Mouse (Mus musculus): Measurements from ENCODE around the gene Fam149b. TPM values are rescaled to one million over a fixed set of nuclear protein-coding genes. Genes with fewer than 3 reads are reported as not detected.

The Fam149b gene
- total and polyA plus RNA-seq, 3 experiments: 16.1 to 25.8 TPM; not detected in 1

- peak; percentile 16 for DNase-seq (ENCODE audit: low read depth, low spot score)
- no peaks in the 10 kb centered on the region; a peak in 1 of 4 replicates for H3K36me3 ChIP-seq (ENCODE audit: control insufficient read depth in 1 of 2, insufficient read depth in 2 of 2, low read length in 2 of 2)
- no peaks in the 10 kb centered on the region for H3K79me2 ChIP-seq (ENCODE audit: control insufficient read depth, insufficient read depth, low read length, poor library complexity)
- peak; percentile 78 for TF ChIP-seq USF1 (IDR thresholded peaks at IDR 0.05; ENCODE audit: low read depth, low read length)
- TF ChIP-seq TAL1 (IDR thresholded peaks at IDR 0.05; ENCODE audit: low read length): no peak
- no peaks in the 10 kb centered on the region for H3K9me3 ChIP-seq (replicated peaks; ENCODE audit: insufficient read depth, low read length)
- no peaks in the 10 kb centered on the region for H3K27me3 ChIP-seq (ENCODE audit: control insufficient read depth in 1 of 2, insufficient read depth in 2 of 2, low read length in 2 of 2)
- no peaks in the 10 kb centered on the region for H3K4me1 ChIP-seq (ENCODE audit: control insufficient read depth in 1 of 2, insufficient read depth in 2 of 2, low read length in 2 of 2)
- no peak overlapping the region for H3K9ac ChIP-seq (ENCODE audit: control insufficient read depth, low read depth, low read length, poor library complexity, severe bottlenecking)
- no peak overlapping the region for H3K4me3 ChIP-seq (ENCODE audit: control insufficient read depth in 1 of 2, insufficient read depth in 1 of 2, low read depth in 2 of 2, low read length in 2 of 2)
- no peak overlapping the region for H3K27ac ChIP-seq (ENCODE audit: control insufficient read depth, low read depth, low read length)
These were observed 74.3 kb downstream of the Fam149b start for GRCm38 (mm10) chr14:20422257-20422656.

GRCm38 (mm10) chr14:20423046-20423445 lies 75.1 kb downstream of the Fam149b start:
- no peak for DNase-seq (ENCODE audit: low read depth, low spot score)
- Histone ChIP-seq H3K9ac (ENCODE audit: control insufficient read depth, low read depth, low read length, poor library complexity, severe bottlenecking) (no peak overlapping the region), H3K4me3 (ENCODE audit: control insufficient read depth in 1 of 2, insufficient read depth in 1 of 2, low read depth in 2 of 2, low read length in 2 of 2) (no peak overlapping the region), H3K27me3 (ENCODE audit: control insufficient read depth in 1 of 2, insufficient read depth in 2 of 2, low read length in 2 of 2) (no peaks in the 10 kb centered on the region), H3K79me2 (ENCODE audit: control insufficient read depth, insufficient read depth, low read length, poor library complexity) (no peaks in the 10 kb centered on the region), H3K9me3 (replicated peaks; ENCODE audit: insufficient read depth, low read length) (no peaks in the 10 kb centered on the region), H3K27ac (ENCODE audit: control insufficient read depth, low read depth, low read length) (no peak overlapping the region), H3K36me3 (ENCODE audit: control insufficient read depth in 1 of 2, insufficient read depth in 2 of 2, low read length in 2 of 2) (no peaks in the 10 kb centered on the region; a peak in 1 of 4 replicates), H3K4me1 (ENCODE audit: control insufficient read depth in 1 of 2, insufficient read depth in 2 of 2, low read length in 2 of 2) (no peaks in the 10 kb centered on the region)
- no peak for TF ChIP-seq TAL1 (IDR thresholded peaks at IDR 0.05; ENCODE audit: low read length)
- TF ChIP-seq TCF12 (IDR thresholded peaks at IDR 0.05; ENCODE audit: low read depth, low read length): no peak
- no peak for TF ChIP-seq UBTF (IDR thresholded peaks at IDR 0.05; ENCODE audit: borderline replicate concordance, insufficient read depth, low read depth, low read length)
- no peak for TF ChIP-seq RAD21 (IDR thresholded peaks at IDR 0.05; ENCODE audit: low read depth, low read length)
- no peak for TF ChIP-seq MAFK (IDR thresholded peaks at IDR 0.05; ENCODE audit: borderline replicate concordance, low read depth, low read length)
- TF ChIP-seq POLR2AphosphoS2 (IDR thresholded peaks at IDR 0.05; ENCODE audit: low read length): no peak
- TF ChIP-seq MAZ (IDR thresholded peaks at IDR 0.05; ENCODE audit: low read depth, low read length): no peak
- TF ChIP-seq CHD1 (IDR thresholded peaks at IDR 0.05; ENCODE audit: low read depth, low read length): no peak
- TF ChIP-seq USF2 (IDR thresholded peaks at IDR 0.05; ENCODE audit: borderline replicate concordance in 1 of 2, insufficient read depth in 1 of 2, low read depth in 1 of 2, low read length in 2 of 2): no peak
- no peak for TF ChIP-seq POLR2A (IDR thresholded peaks at IDR 0.05; ENCODE audit: control insufficient read depth in 1 of 2, insufficient read depth in 1 of 2, low read depth in 1 of 2, low read length in 2 of 2, poor library complexity in 1 of 2)
- TF ChIP-seq ZNF384 (IDR thresholded peaks at IDR 0.05; ENCODE audit: low read depth, low read length): no peak
- no peak for TF ChIP-seq GATA1 (IDR thresholded peaks at IDR 0.05; ENCODE audit: low read depth, low read length)
- TF ChIP-seq MEF2A (IDR thresholded peaks at IDR 0.05; ENCODE audit: extremely low read depth, insufficient replicate concordance, low read depth, low read length, poor library complexity, severe bottlenecking): no peak
- no peak for TF ChIP-seq JUND (IDR thresholded peaks at IDR 0.05; ENCODE audit: low read depth, low read length)
